Mouse (Mus musculus) thymus, adult 18-20 months (tissue): ENCODE measurements around the gene Rab5c.

Source experiments
- DNase-seq, 2 experiments: peaks; one replicate each; pipeline ENCODE4 v3.0.0; 2022; ENCODE audit warnings: mixed read lengths in 2 of 2

Rab5c gene

DNA sequence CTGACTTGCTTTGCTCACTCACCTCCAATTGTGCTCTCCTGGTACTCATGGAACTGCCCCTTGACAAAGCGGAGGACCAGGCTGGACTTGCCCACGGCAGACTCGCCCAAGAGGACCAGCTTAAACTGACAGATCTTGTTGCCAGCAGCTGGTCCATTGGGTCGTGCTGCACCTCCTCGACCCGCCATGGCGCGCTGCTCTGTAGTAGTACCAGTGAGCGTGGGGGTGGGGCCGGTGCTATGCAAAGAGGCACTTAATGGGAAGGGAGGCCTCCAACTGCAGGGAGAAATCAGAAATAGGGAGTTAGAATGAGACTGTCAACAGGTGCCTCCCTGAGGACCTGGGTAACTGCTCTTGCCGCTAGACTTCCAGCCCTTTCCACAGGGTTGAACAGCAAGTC lies 18.1 kb downstream of the Rab5c start:
- DNase-seq = no peak

- DNase-seq = no peak
Observed at GRCm38 (mm10) chr11:100719312-100719711, 18.7 kb downstream of the Rab5c start.

DNA sequence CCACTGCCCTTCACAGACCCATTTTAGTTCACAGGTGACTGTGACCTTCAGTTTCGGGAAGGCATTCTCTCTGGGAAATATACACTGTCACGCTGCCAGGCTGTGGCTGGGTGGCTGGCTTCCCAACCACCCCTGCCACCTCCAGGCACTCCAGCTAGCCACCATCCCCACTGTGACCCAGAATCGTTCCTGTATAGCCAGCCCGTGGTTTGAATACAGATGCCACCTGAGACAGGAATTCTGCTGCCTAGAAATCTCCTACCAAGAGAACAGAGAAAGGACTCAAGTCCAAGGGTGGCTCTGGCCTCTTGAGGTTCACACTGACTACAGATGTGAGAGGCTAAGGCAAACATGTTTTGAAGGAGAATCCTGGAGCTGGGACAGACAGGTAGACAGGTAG lies 19.1 kb downstream of the Rab5c start:
- no peak for DNase-seq

GRCm38 (mm10) chr11:100718462-100718861 lies 19.6 kb downstream of the Rab5c start:
- DNase-seq = no peak

- no peak for DNase-seq
Observed at GRCm38 (mm10) chr11:100716649-100717048, 21.4 kb downstream of the Rab5c start.

DNA sequence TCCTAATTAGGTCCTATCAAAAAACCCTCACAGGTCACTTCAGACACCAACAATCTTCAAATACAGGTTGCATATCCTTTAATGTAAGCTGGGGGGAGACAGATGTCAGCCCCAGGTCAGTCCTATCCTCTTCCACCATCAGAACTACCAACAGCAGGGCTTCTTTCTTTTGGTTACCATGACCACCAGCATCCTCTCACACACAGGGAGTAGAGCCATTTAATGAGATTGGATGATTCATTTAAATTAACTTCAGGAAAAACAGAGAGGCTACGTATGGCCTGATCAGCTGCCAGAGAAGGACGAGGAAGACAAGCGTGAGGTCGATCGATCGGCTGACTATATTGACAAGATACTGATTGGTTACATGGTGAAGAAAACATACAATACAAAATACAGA lies 23.1 kb downstream of the Rab5c start:
- DNase-seq = no peak

DNA sequence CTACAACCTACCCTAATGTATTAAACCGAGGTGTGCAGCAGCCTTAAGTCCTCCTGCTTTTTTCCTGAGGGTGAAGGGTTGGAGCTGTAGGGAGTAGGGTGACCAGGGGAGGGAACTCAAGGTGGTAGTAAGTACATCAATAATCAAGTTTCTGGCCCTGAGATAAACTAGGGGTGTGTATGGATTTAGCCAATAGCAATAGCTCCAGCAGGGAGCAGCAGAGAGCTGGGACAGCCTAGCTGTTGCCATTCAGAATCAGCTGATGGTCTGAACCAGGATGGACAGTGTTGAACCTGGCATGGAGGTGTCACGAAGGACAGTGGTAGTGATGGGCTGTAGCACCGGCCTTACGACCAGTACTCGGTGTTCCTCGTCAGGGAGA lies 23.5 kb downstream of the Rab5c start:
- DNase-seq = peak; percentile 42 to 62

DNA sequence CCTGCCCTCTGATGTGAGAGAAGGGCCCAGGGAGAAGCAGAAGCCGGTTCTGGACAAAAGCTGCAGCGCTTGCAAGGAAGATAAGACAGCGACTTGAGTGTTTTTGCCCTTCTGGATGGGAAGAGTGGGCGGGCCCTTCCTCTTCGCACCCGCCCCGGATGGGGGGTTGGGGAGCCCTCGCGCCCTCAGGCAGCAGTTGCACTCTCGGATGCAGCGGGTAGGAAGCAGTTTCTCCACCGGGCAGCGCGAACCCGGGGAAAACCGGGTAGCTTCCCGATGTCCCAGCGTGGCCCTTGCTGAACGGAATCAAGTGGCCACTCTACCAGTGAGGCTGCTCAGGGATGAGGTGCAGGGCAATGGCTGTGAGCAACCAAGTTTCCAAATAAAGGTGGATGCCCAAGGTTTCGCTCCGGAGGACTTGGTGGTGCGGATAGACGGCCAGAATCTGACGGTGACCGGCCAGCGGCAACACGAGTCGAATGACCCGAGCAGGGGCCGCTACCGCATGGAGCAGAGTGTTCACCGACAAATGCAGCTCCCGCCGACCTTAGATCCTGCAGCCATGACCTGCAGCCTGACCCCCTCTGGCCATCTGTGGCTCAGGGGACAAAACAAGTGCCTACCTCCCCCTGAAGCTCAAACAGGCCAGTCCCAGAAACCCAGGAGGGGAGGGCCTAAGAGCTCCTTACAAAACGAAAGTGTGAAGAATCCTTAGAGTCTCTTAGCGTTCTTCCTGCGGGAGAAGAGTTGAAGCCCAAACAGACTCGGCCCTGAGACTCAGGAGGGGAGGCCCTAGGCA lies 24.1 kb downstream of the Rab5c start, which contains the start of gene Hspb9:
Hspb9 (plus strand) TSS at position 116 of the 799 bp plus-strand sequence.
- DNase-seq = peak; percentile 78 to 84

GRCm38 (mm10) chr11:100713174-100713573 lies 24.8 kb downstream of the Rab5c start:
- DNase-seq = no peak

- peak; percentile 62 to 64 for DNase-seq
Observed at GRCm38 (mm10) chr11:100711783-100712615, 26.0 kb downstream of the Rab5c start, which contains the start of gene Kat2a. TSS of gene Kat2a (minus strand) at chr11:100712465.

- no peak for DNase-seq
Observed at GRCm38 (mm10) chr11:100710977-100711376, 27.0 kb downstream of the Rab5c start.

- DNase-seq = no peak
Observed at GRCm38 (mm10) chr11:100710528-100710927, 27.5 kb downstream of the Rab5c start.

- no peak for DNase-seq
Observed at GRCm38 (mm10) chr11:100709201-100709810, 28.7 kb downstream of the Rab5c start.

- no peak for DNase-seq
Observed at GRCm38 (mm10) chr11:100705095-100705747, 32.8 kb downstream of the Rab5c start.

DNA sequence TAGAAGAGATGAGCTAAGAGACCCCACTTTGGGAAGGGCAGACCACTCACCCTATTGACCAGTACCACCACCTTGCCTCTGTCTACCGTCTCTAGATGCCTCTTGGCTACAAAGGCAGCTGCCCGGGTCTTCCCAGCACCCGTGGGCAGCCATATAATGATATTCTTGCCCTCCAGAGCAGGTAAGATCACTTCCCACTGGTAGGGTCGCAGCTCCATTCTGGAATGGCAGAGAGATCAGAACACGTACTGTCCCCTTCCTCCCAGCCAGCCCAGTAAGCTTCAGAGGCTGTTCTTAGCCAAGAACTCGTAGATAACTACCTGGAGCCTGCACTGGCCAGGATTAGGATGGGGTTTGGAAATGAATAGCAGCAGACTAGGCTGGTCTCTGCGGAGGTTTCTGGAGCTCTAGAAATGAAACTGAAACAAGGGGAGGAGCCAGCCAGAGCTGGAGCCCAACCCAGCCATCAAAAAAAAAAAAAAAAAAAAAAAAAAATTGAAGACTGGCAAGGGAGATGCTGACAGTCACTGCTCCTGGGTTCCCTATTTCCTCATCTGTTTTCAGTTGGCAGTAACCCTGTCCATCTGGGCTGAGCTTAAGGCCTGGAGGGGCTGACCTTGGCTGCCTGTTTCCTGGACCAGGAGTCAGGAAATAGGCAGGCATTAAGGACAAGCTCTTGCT lies 34.0 kb downstream of the Rab5c start, which contains the start of gene Dhx58:
Dhx58 (minus strand) TSS at position 421 of the 681 bp plus-strand sequence.
- DNase-seq = no peak

- no peak for DNase-seq
Observed at GRCm38 (mm10) chr11:100703366-100703765, 34.6 kb downstream of the Rab5c start.

DNA sequence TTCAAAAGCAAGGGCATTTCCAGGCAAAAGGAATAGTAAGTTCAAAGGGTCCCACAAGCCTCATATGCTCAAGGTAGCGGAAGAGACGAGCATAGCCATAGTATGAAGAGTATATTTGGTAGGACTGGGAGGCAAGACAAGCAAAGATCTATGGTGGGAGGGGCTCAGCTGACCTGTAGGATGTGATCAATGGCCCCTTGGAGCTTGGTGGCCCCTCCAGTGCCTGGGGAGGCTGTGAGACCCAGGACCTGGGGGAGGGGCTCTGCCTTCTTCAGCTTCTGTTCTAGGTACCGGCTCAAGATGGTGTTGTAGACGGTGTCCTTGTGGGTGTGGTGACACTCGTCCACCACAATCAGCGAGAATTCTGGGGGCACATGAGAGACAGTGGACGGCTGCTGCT lies 35.1 kb downstream of the Rab5c start:
- peak in 1 of 2 experiments; percentile 24 for DNase-seq

DNA sequence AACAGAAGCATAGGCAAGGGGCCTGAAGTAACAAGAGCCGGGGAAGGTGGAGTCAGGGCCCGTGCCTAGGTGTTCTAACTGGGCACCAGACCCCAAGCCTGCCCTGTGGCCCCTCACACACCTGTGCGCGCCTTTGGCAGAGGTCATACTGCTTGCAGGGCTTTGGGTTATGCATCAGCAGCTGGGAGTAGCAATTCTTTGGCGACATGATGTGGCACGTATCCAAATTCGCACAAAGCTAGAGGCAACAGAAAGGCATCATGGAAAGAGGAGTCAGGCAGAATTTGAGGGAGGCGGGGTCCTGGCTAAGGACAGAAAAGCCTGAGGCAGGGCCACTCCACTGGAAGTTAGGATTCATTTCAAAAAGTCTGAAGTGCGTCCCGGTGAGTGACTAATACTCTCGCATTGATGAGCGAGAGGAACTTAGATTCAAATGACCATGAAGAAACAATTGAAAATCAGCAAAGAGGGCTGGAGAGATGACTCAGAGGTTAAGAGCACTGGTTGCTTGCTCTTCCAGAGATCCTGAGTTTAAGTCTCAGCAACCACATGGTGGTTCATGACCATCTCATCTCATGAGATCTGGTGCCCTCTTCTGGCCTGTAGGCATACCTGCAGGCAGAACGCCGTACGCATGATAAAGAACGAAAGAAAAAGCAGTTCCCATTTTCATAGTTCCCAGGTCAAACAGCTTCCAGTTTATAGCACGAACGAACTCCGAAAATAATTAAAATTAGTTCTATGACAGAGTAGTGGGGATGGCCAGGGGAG lies 35.7 kb downstream of the Rab5c start:
- DNase-seq = peak in 1 of 2 experiments; percentile 32

DNA sequence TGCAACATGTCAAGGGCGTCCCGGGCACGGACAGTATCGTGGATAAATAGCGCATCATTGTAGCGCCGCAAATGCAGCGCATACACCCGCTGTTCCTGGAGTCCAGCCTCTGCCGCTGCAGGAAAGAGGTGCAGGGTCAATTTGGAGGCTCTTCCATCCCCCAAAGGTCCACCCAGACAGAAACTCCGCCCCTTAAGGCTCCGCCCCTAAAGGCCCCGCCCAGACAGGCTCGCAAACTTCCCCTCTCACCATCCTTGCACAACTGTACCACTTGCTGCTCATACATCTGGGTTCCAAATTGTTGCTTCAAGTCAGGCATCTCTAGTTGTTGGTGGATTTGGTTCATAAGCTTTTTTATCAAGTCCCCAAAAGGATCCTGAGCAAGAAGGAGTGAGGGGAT lies 36.7 kb downstream of the Rab5c start:
- no peak for DNase-seq

- DNase-seq = no peak
Observed at GRCm38 (mm10) chr11:100700710-100701109, 37.3 kb downstream of the Rab5c start.

- DNase-seq = no peak
Observed at GRCm38 (mm10) chr11:100697921-100698320, 40.1 kb downstream of the Rab5c start.
